Mouse (Mus musculus): Measurements from ENCODE around the gene Bmper.

The Bmper gene

DNA sequence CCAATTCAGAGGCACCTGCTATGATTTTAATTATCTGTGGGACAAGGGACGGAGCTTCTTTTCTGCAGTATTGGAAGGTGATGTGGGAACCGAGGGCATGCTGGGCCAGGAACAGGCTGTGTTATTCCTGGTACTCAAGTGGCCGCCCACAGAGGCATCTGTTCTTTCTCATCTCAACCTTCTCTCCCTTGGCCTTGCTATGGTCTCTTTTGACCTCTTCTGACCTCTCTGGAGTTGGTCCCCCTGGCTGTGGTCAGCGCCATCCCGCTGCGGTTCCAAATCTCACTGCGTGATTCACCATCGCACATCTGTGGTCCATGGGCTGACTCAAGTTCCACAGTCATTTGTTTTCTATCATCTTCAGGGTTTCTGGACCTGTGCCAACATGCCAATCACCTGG, 77.5 kb downstream of the Bmper start:
- no peak for DNase-seq (ENCODE audit: low read depth)

- DNase-seq (ENCODE audit: low read depth), result no peak
Observed at GRCm38 (mm10) chr9:23305681-23306080, 82.8 kb downstream of the Bmper start.

GRCm38 (mm10) chr9:23306226-23306625, 83.3 kb downstream of the Bmper start:
- no peak for DNase-seq (ENCODE audit: low read depth)

DNA sequence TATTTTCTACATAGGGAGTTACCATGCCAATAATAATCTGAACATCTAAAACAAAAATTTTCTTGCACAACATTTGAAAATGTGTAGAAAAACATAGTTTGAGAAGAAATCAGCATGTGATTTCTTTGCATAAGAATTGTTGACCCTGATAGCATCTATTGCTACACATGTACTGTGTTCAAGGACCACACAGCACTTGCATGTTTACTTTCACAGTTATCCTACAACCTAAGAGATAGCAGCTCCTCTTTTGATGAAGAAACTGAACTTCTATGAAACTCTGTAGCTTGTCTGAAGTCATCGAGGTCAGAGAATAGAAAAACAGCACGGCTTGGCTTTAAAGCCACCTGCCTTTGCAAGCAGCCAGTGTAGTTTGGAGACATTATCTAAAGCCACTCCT, 85.0 kb downstream of the Bmper start:
- DNase-seq (ENCODE audit: low read depth), result no peak

- no peak for DNase-seq (ENCODE audit: low read depth)
Observed at GRCm38 (mm10) chr9:23310953-23311352, 88.1 kb downstream of the Bmper start.

DNA sequence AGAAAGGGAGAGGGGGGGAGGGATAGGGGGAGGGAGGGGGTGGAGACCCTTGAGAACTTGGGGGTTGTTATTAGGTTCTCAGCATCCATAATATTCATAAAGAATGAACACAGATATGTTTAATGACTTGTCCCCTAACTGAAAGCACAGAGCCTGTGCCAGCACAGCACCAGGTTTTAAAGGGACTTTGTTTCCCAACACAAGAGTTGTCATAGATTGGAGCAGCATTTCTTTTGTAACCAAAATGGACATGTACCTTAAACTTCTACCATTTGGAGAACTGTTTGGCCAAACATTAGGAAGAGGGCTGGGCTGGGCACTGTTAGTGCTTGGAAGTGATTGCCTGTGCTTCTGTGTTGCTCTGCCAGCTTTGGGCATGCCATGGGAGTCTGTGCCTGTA, 89.1 kb downstream of the Bmper start:
- no peak for DNase-seq (ENCODE audit: low read depth)

GRCm38 (mm10) chr9:23312877-23313276, 90.0 kb downstream of the Bmper start:
- no peak for DNase-seq (ENCODE audit: low read depth)

DNA sequence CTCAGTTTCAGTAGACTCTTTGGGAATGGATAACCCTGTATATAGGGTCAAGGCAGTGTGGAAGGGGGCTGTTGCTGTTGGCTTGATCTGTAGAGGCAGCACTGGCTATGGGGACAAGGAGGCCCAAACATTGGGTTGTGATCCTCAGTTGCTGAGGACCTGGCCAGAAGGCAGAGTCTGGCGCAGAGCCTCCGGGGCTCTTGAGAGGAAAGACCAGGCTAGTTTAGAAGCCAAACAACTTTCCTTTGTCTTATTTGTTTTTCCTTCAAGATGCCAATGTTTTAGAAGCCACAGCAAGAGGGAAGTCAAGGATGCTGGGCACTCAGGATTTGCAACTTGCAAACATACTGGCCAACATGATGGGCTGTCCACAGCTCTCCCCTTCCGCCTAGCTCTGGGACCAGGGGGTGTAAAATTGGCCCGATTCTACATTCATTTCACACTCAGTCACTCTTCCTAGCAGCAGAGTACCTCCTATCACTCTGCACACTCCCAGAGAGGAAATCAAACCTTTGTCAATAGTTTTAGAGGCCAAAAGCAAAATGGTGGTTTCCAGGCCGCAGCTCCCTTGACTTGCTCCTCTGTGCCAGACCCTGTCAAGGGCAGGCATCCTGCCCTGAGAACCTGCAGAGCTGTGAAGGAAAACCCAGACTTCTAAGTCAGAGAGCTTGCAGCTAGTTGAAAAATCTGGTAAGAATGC, 92.9 kb downstream of the Bmper start:
- DNase-seq (ENCODE audit: low read depth), result no peak

DNA sequence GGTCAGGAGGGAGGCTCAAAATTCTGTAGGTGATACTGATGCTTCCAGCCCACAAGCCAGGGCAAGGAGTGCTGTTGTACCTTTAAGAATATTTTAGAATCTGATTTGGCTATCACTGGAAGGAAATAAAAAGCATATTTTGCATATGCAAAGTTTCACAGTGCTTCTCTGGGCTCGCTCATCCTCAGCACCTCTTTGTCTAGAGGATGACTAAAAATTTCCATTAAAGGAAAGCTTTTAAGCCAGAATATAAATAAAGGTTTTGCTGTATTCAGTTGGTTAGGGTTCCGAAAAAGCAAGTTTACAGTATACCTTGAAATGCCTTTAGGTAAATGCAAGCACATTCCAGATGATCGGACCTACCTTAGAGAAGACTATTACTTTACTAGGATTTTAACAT, 105.0 kb downstream of the Bmper start:
- no peak for DNase-seq (ENCODE audit: low read depth)

DNA sequence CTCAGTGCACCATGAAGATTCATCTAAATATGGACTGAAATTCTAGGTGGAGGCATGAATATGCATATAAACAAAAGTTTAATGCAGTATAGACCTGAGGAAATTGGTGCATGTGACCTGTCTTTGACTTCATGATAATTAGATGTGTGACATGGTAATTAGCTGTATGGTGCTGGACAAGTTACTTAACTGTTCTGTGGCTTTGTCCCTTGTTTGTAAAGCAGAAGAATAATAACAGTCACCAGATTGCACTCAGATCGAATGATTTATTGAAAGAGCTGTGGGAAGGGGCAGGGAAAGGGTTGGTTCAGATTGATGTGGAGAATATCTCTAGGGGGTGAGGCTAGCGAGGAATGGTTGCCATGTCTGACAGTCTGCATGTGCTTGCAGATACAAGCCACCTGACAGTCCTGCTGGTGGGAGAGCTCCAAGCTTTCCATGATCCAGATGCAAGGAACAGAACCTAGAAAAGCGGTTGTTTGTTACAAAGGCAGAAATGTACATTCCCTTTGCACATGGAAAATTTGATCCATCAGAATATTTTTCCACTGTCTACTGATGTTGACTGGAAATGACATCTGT, 110.3 kb downstream of the Bmper start:
- no peak for DNase-seq (ENCODE audit: low read depth)

GRCm38 (mm10) chr9:23340551-23340950, 117.7 kb downstream of the Bmper start:
- no peak for DNase-seq (ENCODE audit: low read depth)

- DNase-seq (ENCODE audit: low read depth), result no peak
Observed at GRCm38 (mm10) chr9:23341246-23341645, 118.4 kb downstream of the Bmper start.

GRCm38 (mm10) chr9:23344353-23344752, 121.5 kb downstream of the Bmper start:
- DNase-seq (ENCODE audit: low read depth), result no peak

- DNase-seq (ENCODE audit: low read depth), result no peak
Observed at GRCm38 (mm10) chr9:23345093-23345844, 122.4 kb downstream of the Bmper start.

DNA sequence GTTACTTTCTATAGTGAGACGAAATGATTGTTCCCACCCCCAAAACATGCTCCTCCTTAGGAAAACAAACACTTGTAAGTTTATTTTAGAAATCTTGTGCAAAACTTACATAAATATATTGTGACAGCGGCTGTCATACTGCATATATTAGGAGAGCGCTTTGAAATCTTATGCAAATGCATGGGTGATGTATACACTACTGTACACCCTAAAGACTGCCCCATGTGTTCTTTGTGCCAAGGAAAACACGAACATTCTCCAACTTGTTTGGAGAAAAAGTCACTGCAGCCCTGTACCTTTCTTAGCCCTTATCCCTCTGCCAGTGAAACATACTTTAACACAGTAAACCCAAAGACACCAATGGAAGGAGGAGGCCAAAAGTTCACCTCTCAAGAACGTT, 126.7 kb downstream of the Bmper start:
- no peak for DNase-seq (ENCODE audit: low read depth)

DNA sequence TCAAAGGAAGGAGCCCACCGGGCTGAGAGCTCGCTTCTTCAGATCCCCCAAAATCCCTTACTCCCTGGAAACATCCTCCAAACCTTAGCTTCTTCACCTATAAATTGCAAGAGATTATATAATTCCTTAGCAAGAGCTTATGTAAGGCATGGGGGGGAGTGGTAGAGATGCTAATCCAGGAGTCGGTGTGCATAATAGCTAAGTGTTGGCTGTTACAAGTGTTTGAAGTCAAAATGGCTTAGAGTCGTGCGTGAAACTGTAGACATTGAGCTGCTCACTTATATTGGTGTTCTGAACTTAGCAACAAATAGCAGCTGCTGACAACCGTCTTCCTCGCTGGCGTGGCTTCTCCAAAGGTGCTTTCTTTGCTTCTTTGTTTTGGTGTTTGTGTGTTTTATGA, 128.5 kb downstream of the Bmper start:
- no peak for DNase-seq (ENCODE audit: low read depth)

DNA sequence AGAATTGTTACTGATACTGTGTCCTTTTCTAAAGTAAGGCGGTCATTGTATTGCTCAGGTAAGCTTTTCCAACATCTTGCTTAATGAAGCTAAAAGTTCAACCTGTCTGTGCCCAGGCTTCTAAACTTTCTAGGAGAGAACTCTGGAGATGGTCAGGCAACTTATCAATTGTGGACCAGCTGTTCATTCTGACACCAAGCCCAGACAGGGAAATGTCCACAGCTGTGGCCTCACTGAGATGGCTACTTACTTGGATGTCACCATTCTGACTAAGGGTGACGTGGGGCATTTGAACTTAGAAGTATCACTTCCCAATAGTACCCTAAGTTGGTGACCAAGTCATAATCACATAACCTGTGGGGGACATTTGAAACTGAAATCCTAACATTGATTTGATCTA, 129.5 kb downstream of the Bmper start:
- DNase-seq (ENCODE audit: low read depth), result no peak

DNA sequence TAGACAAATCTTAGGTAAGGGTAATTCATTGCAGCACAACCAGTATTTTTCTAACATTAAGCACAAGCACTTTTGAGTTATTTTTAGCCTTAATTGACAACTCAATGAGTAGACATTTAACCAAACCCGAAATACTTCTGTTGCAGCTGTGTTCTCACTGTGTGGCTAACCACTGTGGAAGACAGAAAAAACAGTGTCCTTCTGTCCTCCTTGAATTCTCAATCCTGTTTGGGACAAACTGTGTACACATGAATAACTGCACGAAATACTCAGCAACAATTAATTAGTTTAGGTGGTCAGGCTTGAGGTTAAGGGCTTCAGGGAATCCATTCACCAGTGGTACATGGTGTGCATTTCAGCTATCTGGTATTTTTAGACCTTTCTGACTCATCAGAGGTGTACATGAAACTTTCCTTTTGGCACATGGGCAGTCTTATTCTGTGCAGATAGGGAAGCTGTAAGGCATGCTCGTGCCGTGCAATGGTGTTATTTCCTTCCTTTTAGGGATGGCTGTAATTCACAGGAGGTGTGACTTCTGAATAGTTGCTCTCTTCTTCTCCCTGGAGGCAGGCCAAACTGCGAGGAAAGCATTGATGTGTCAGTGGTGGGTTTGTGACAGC, 131.4 kb downstream of the Bmper start:
- peak; percentile 1 for DNase-seq (ENCODE audit: low read depth)

DNA sequence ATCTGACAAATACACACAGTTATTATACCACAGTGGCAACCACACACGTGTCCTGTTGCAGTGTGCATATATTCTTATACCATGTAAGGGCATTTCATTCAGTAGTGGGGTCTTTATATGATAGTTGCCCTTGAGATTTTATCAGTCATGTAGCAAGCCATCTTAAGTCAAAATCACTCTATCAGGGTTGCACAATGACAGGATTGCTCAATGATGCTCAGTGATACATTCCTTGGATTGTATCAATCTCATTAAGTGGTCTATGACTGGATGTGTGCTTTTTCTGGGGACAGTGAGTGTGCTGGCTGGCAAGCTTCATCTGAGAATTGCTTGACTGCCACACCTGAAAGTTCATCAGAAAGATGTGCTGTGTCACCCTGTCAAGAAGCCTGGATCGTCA, 135.2 kb downstream of the Bmper start:
- no peak for DNase-seq (ENCODE audit: low read depth)

GRCm38 (mm10) chr9:23363139-23363538, 140.3 kb downstream of the Bmper start:
- no peak for DNase-seq (ENCODE audit: low read depth)

GRCm38 (mm10) chr9:23363540-23363939, 140.7 kb downstream of the Bmper start:
- no peak for DNase-seq (ENCODE audit: low read depth)

GRCm38 (mm10) chr9:23364047-23364446, 141.2 kb downstream of the Bmper start:
- DNase-seq (ENCODE audit: low read depth), result no peak

GRCm38 (mm10) chr9:23368124-23368523, 145.2 kb downstream of the Bmper start:
- no peak for DNase-seq (ENCODE audit: low read depth)
